Mouse (Mus musculus) limb, embryonic 12.5 days (tissue): Measurements from ENCODE around the gene DXBay18. TPM values are rescaled to one million over a fixed set of nuclear protein-coding genes. Genes with fewer than 3 reads are reported as not detected.
"Not testable (repeated sequence)": the region's sequence is repeated elsewhere in the genome, so short reads cannot be mapped to it uniquely, and the experiment has no call there.

Experiments
- ATAC-seq: fragments of 200-750 bp; cut with Nextera tagmentation; 2 replicates; pipeline ENCODE4 v1.8.0; 2017; ENCODE audit warnings: low read depth, moderate TSS enrichment; ENCODE audit not compliant: insufficient number of reproducible peaks, insufficient read depth, low FRiP score, low TSS enrichment
- H3K27ac ChIP-seq: fragments of 300-500 bp; sonication (generic); 2 replicates; pipeline ENCODE4 v1.5.1; 2016; ENCODE audit warnings: mild to moderate bottlenecking, moderate library complexity
- H3K27me3 ChIP-seq: fragments of 300-500 bp; sonication (generic); 2 replicates; pipeline ENCODE4 v1.6.1; 2016; ENCODE audit warnings: mild to moderate bottlenecking, moderate library complexity
- H3K36me3 ChIP-seq: fragments of 300-500 bp; sonication (generic); 2 replicates; pipeline ENCODE4 v1.6.1; 2016; ENCODE audit warnings: mild to moderate bottlenecking, moderate library complexity
- H3K4me1 ChIP-seq: fragments of 300-500 bp; sonication (generic); replicated peaks from 2 replicates; pipeline ENCODE4 v1.6.1; 2016
- H3K4me2 ChIP-seq: fragments of 300-500 bp; sonication (generic); 2 replicates; pipeline ENCODE4 v1.6.1; 2016; ENCODE audit warnings: mild to moderate bottlenecking, moderate library complexity
- H3K4me3 ChIP-seq: fragments of 300-500 bp; sonication (generic); replicated peaks from 2 replicates; pipeline ENCODE4 v1.5.1; 2016; ENCODE audit warnings: mild to moderate bottlenecking
- H3K9ac ChIP-seq: fragments of 300-500 bp; sonication (generic); replicated peaks from 2 replicates; pipeline ENCODE4 v1.6.1; 2016; ENCODE audit warnings: mild to moderate bottlenecking, moderate library complexity
- H3K9me3 ChIP-seq: fragments of 300-500 bp; sonication (generic); 2 replicates; pipeline ENCODE4 v1.6.1; 2016; ENCODE audit warnings: mild to moderate bottlenecking, moderate library complexity
- WGBS: fragments of 180-500 bp; shearing (Covaris S2); methylation state at CpG from one replicate; pipeline ENCODE4 v1.1.7; 2016; 5-methylcytosine and 5-hydroxymethylcytosine counted together
- polyA plus RNA-seq: library from polyadenylated mRNA; unstranded; fragments of >200 nt; fragmentation: Nextera tagmentation; extraction: Ambion mirVana; gene quantifications from 2 replicates; pipeline ENCODE4 v1.2.1, GENCODE M21; 2016

The DXBay18 gene
- not detected in 2 replicates for polyA plus RNA-seq

DNA sequence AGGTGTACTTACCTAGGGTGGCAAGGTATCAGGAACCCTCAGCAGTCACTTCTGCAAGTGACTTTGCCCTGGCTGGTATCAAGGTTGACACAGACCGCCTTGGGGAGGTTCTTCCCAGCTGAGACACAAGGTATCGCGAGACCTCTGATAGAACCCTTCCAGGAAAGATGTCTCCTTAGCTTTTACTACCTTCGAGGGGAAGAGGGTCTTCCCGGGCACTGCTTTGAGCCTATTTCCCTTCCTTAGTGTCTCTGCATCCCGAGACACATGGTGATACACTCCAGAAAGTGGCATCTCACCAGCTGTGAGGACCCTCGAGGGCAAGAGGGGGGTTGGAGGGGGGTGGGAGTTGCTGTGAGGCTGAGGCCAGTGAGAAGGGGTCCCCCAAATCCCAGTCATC lies at the start of gene DXBay18:
TSS of gene DXBay18 (minus strand) at position 101 of the 400 bp plus-strand sequence.
- not testable (repeated sequence) for H3K4me1 ChIP-seq, H3K4me3 ChIP-seq, H3K9ac ChIP-seq, H3K4me2 ChIP-seq, H3K36me3 ChIP-seq, ATAC-seq, H3K9me3 ChIP-seq, H3K27me3 ChIP-seq, H3K27ac ChIP-seq
- no CpG with 5 or more reads among the region's 7 CpGs for WGBS

DNA sequence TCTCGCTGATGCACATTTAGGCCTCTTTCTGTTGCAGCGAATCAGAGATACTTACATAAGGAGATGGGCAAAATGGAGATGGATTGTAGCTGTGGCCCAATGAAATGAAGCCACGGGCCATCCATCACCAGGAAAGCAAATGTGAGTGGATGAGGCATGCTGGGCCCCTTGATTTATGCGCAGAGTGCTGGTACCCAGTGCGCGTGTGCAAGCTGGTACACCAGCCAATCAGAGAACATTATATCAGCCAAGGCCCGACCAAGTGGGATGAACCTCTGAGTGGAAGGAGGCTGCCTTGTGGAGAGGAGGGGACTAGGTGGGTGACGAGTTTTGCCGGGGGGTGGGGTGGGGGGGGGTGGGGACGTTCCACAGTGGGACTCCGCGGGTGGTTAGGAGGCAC lies 42.7 kb upstream of the DXBay18 start, which contains the start of gene Xlr3b:
TSS of gene Xlr3b (plus strand) at position 274 of the 400 bp plus-strand sequence.
- not testable (repeated sequence) for H3K4me2 ChIP-seq, H3K27me3 ChIP-seq, ATAC-seq, H3K4me3 ChIP-seq, H3K9me3 ChIP-seq, H3K36me3 ChIP-seq, H3K9ac ChIP-seq, H3K4me1 ChIP-seq, H3K27ac ChIP-seq
- 78% methylated on average over 12 of the region's 12 CpGs for WGBS

DNA sequence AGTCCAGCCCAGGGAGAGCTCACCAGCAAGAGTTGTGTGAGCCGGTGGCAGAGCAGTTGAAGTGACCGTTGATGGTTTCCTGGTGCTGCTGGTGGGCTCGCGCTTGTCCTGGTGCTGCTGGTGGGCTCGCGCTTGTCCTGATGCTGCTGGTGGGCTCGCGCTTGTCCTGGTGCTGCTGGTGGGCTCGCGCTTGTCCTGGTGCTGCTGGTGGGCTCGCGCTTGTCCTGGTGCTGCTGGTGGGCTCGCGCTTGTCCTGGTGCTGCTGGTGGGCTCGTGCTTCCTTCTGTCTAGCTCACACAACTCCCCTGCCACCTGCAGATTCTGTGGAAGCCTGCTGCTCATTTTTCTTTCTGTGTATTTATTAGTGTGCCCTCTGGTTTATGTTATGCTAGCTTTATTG lies 27.6 kb upstream of the DXBay18 start, which contains the start of gene Spin2d:
TSS of gene Spin2d (minus strand) at position 101 of the 400 bp plus-strand sequence.
- H3K4me1 ChIP-seq, H3K9me3 ChIP-seq, H3K9ac ChIP-seq, H3K27me3 ChIP-seq, ATAC-seq, H3K4me2 ChIP-seq, H3K27ac ChIP-seq, H3K4me3 ChIP-seq, H3K36me3 ChIP-seq: not testable (repeated sequence)
- WGBS, result 66% methylated on average over 4 of the region's 15 CpGs

DNA sequence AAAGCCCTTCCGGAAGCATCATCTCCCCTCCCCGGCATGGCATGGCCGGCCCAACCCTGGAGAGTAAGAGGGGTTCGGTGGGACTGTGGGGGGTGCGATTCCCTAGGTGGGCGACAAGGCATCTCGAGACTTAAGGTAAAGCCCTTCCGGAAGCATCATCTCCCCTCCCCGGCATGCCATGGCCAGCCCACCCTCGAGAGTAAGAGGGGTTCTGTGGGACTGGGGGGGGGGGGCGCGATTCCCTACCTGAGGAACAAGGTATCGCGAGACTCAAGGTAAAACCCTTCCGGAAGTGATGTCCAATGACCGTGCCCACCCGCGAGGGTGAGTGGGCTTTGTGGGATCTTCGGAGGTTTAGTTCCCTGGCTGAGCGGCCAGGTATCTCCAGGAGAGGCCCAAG lies 754 bp downstream of the DXBay18 start, which contains the start of gene Xlr5b:
TSS of gene Xlr5b (plus strand) at position 301 of the 400 bp plus-strand sequence.
- H3K4me2 ChIP-seq, H3K36me3 ChIP-seq, H3K9me3 ChIP-seq, ATAC-seq, H3K27ac ChIP-seq, H3K27me3 ChIP-seq, H3K4me1 ChIP-seq, H3K4me3 ChIP-seq, H3K9ac ChIP-seq: not testable (repeated sequence)
- no CpG with 5 or more reads among the region's 20 CpGs for WGBS

DNA sequence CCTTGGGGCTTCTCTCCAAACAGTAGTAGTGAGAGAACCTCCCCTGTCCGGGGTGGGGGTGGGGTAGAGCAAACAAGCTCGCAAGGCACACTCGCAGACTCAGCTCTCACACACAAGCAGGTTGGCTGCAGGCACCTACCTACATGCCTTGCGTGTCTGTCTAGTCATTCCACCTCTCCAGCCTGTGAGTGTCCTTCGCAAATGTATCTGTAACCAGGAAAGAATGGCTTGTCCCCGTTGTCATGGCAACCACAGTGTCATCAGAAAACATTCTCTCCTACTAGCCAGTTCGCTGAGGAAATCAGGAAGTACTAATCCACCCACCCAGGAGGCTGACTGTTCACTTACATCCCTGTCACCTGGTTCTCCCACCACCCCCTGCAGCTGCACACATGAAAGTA lies 6.0 kb downstream of the DXBay18 start:
- H3K4me1 ChIP-seq, H3K4me2 ChIP-seq, H3K9me3 ChIP-seq, H3K27me3 ChIP-seq, H3K27ac ChIP-seq, H3K9ac ChIP-seq, H3K36me3 ChIP-seq, ATAC-seq, H3K4me3 ChIP-seq: not testable (repeated sequence)
- no CpG with 5 or more reads among the region's 7 CpGs for WGBS

DNA sequence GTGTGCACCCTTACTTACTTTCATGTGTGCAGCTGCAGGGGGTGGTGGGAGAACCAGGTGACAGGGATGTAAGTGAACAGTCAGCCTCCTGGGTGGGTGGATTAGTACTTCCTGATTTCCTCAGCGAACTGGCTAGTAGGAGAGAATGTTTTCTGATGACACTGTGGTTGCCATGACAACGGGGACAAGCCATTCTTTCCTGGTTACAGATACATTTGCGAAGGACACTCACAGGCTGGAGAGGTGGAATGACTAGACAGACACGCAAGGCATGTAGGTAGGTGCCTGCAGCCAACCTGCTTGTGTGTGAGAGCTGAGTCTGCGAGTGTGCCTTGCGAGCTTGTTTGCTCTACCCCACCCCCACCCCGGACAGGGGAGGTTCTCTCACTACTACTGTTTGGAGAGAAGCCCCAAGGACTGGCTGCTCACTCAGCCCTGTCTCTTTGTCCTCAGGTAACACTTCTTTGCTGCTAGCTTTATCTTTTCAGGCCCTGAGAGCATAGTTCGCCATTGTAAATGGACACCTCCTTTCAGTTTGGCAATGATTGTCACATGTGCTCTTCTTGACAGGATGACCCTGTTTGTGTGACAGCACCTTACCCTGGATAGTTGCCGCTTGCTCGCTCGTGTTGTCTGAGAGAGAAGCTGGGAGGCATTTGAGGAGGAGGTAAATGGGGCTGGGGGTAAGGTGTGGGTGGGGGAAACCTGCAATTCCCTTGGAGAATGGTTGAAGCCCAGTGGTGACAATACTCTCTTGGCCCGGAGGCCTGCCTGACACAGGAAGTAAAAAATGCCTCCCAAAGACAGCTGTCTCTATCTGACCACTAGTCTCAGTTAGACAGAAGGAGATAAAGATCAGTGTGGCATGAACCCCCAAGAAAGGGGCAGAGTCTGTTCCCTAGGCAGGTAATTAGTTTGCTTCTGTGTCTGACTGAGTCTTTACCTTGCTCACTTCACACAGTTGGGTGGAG lies 26.1 kb downstream of the DXBay18 start:
- not testable (repeated sequence) for H3K27ac ChIP-seq, H3K36me3 ChIP-seq, H3K9ac ChIP-seq, ATAC-seq, H3K4me3 ChIP-seq, H3K27me3 ChIP-seq, H3K4me2 ChIP-seq, H3K9me3 ChIP-seq, H3K4me1 ChIP-seq
- WGBS, result no CpG with 5 or more reads among the region's 12 CpGs

DNA sequence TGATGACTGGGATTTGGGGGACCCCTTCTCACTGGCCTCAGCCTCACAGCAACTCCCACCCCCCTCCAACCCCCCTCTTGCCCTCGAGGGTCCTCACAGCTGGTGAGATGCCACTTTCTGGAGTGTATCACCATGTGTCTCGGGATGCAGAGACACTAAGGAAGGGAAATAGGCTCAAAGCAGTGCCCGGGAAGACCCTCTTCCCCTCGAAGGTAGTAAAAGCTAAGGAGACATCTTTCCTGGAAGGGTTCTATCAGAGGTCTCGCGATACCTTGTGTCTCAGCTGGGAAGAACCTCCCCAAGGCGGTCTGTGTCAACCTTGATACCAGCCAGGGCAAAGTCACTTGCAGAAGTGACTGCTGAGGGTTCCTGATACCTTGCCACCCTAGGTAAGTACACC lies 32.5 kb downstream of the DXBay18 start, which contains the start of gene Gm14685:
TSS of gene Gm14685 (plus strand) at position 301 of the 400 bp plus-strand sequence.
- H3K9ac ChIP-seq, H3K27me3 ChIP-seq, H3K27ac ChIP-seq, H3K4me2 ChIP-seq, H3K36me3 ChIP-seq, H3K4me3 ChIP-seq, H3K4me1 ChIP-seq, ATAC-seq, H3K9me3 ChIP-seq: not testable (repeated sequence)
- no CpG with 5 or more reads among the region's 7 CpGs for WGBS

DNA sequence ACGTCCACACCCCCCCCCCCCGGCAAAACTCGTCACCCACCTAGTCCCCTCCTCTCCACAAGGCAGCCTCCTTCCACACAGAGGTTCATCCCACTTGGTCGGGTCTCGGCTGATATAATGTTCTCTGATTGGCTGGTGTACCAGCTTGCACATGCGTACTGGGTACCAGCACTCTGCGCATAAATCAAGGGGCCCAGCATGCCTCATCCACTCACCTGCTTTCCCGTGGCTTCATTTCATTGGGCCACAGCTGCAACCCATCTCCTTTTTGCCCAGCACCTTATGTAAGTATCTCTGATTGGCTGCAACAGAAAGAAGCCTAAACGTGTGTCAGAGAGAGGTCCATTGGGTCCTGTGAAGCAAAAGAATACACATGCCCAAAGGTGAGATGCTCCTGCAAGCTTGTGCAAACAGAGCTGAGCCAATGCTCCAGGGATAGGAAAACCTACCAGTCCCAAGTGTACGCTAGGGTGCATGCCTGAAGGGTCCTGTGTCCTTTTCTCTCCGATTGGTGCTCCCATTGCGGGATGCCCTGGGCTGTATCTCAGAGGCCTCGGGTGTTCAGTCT lies 52.2 kb downstream of the DXBay18 start, which contains the start of gene Xlr3a:
TSS of gene Xlr3a (minus strand) at position 155 of the 568 bp plus-strand sequence.
- not testable (repeated sequence) for H3K4me1 ChIP-seq, H3K9ac ChIP-seq, H3K4me3 ChIP-seq, H3K27me3 ChIP-seq, H3K36me3 ChIP-seq, H3K27ac ChIP-seq, ATAC-seq, H3K9me3 ChIP-seq, H3K4me2 ChIP-seq
- WGBS, result 81% methylated on average over 13 of the region's 13 CpGs

Other genes with a start within 250 kb of the DXBay18 start
- 82.8 and 85.6 TPM in 2 replicates for gene Cetn2, start 231.0 kb downstream of the DXBay18 start, polyA plus RNA-seq
- gene Nsdhl, start 230.9 kb downstream of the DXBay18 start, polyA plus RNA-seq, result 22.5 and 24.3 TPM in 2 replicates
- gene Zfp185, start 162.1 kb downstream of the DXBay18 start, polyA plus RNA-seq, result 7.9 and 9.4 TPM in 2 replicates
- gene Pnma5, start 112.3 kb downstream of the DXBay18 start, polyA plus RNA-seq, result 0.09 and 0.15 TPM in 2 replicates
- gene Pnma3, start 84.7 kb downstream of the DXBay18 start, polyA plus RNA-seq, result 0.26 and 0.27 TPM in 2 replicates
- gene Xlr4a, start 67.0 kb downstream of the DXBay18 start, polyA plus RNA-seq, result 0.65 and 0.87 TPM in 2 replicates
- 3.8 and 5.0 TPM in 2 replicates for gene Xlr3a, start 52.4 kb downstream of the DXBay18 start, polyA plus RNA-seq
- gene Gm14685, start 32.4 kb downstream of the DXBay18 start, polyA plus RNA-seq, result 0.08 TPM in 1 of 2 replicates, not detected in the other
- not detected in 2 replicates for gene Xlr5b, start 654 bp downstream of the DXBay18 start, polyA plus RNA-seq
- gene Spin2d, start 27.5 kb upstream of the DXBay18 start, polyA plus RNA-seq, result not detected in 2 replicates
- 14.4 and 15.3 TPM in 2 replicates for gene Xlr3b, start 42.8 kb upstream of the DXBay18 start, polyA plus RNA-seq
- 0.67 and 0.73 TPM in 2 replicates for gene Xlr4b, start 64.9 kb upstream of the DXBay18 start, polyA plus RNA-seq
- gene F8a, start 78.8 kb upstream of the DXBay18 start, polyA plus RNA-seq, result 11.3 and 11.4 TPM in 2 replicates
- not detected in 2 replicates for gene Xlr4c, start 93.7 kb upstream of the DXBay18 start, polyA plus RNA-seq
- 0.16 and 0.40 TPM in 2 replicates for gene Xlr3c, start 115.9 kb upstream of the DXBay18 start, polyA plus RNA-seq
- not detected in 2 replicates for gene Xlr5a, start 143.5 kb upstream of the DXBay18 start, polyA plus RNA-seq
- gene Xlr5c, start 143.5 kb upstream of the DXBay18 start, polyA plus RNA-seq, result not detected in 2 replicates
- gene Gm45015, start 187.4 kb upstream of the DXBay18 start, polyA plus RNA-seq, result not detected in 2 replicates
- gene Zfp275, start 193.2 kb upstream of the DXBay18 start, polyA plus RNA-seq, result 23.1 and 26.1 TPM in 2 replicates
- not detected in 2 replicates for gene Gm18336, start 249.3 kb upstream of the DXBay18 start, polyA plus RNA-seq